Mouse (Mus musculus): Measurements from ENCODE around the gene Gm10447. TPM values are rescaled to one million over a fixed set of nuclear protein-coding genes. Genes with fewer than 3 reads are reported as not detected.
"Not testable (repeated sequence)": the region's sequence is repeated elsewhere in the genome, so short reads cannot be mapped to it uniquely, and the experiment has no call there.

Gene Gm10447
- polyA plus RNA-seq, 1 experiment from 2014 or later, result not detected

DNA sequence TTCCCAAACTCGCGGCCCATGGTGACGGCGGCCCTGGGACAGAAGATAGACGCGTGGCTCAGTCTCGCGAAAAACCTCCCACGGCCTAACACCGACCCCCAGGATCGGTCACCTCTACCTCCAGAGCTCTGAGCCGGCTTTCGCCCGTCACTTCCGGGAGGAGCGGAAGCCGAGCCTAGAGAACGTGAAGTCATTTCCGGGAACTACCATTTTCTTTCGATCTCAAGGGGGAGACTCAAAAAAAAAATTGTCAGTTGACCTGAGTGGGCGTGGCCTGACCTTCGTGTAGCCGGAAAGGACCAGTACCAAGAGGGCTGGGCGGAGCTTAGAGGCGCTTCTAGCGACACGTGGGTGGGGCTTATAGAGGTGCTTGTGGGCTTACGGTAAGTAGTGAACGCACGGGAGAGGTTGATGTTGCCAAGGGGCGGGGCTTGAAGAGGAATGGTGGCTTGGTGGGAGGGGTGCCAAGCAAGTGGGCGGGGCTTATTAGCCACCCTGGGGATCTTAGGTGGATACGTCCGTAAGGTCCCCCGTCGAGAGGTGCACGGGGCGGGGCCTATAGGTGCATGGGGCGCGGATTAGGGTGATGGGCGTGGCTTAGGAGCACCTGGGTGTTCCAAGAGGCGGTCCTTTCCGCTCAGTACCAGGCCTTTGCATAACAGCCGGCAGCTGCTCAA lies 26.1 kb downstream of the Gm10447 start, which contains the start of the genes Uqcrq and Gdf9:
Gene Uqcrq, minus strand, starts transcription at position 162 of the 677 bp plus-strand sequence.
Gene Gdf9, plus strand, starts transcription at position 354 of the 677 bp plus-strand sequence.
- WGBS, result 0% methylated on average over 44 of the region's 44 CpGs
- peaks cover 8% of the 10 kb centered on the region; the same call in 1 of the 2 replicates for H3K36me3 ChIP-seq (ENCODE audit: insufficient read depth, low read length)
- peak; percentile 95 for ATAC-seq (ENCODE audit: low FRiP score, low TSS enrichment)

GRCm38 (mm10) chr11:53430300-53430669 lies 26.6 kb downstream of the Gm10447 start:
- Histone ChIP-seq H3K9ac (replicated peaks; ENCODE audit: low read length) (peak overlapping the region; percentile 88), H3K4me1 (ENCODE audit: insufficient read depth, low read length) (peaks cover 8% of the 10 kb centered on the region), H3K36me3 (ENCODE audit: insufficient read depth, low read length) (peaks cover 8% of the 10 kb centered on the region; the same call in 1 of the 2 replicates), H3K27ac (ENCODE audit: low read length) (peak overlapping the region; percentile 56), H3K4me3 (ENCODE audit: low read length) (peak overlapping the region; percentile 92), H3K27me3 (ENCODE audit: insufficient read depth, low read length) (no peaks in the 10 kb centered on the region), H3K4me2 (replicated peaks; ENCODE audit: low read depth, low read length) (peak overlapping the region; percentile 85), H3K9me3 (ENCODE audit: low read length) (no peaks in the 10 kb centered on the region)
- ATAC-seq (ENCODE audit: low FRiP score, low TSS enrichment), result no peak
- WGBS, result under 1% methylated on average over 34 of the region's 34 CpGs

More for the DNA sequence above, 26.1 kb downstream of the Gm10447 start, which contains the start of the genes Uqcrq and Gdf9:
- Histone ChIP-seq H3K27me3 (ENCODE audit: insufficient read depth, low read length) (no peaks in the 10 kb centered on the region), H3K9ac (replicated peaks; ENCODE audit: low read length) (peak within 1 kb of the TSS; percentile 88), H3K9me3 (ENCODE audit: low read length) (no peaks in the 10 kb centered on the region), H3K4me3 (ENCODE audit: low read length) (peak within 1 kb of the TSS; percentile 92), H3K4me2 (replicated peaks; ENCODE audit: low read depth, low read length) (peak within 1 kb of the TSS; percentile 85), H3K27ac (ENCODE audit: low read length) (peak within 1 kb of the TSS; percentile 56), H3K4me1 (ENCODE audit: insufficient read depth, low read length) (peaks cover 8% of the 10 kb centered on the region)

GRCm38 (mm10) chr11:53429182-53429581 lies 27.7 kb downstream of the Gm10447 start:
- H3K4me2 ChIP-seq (replicated peaks; ENCODE audit: low read depth, low read length), result peak overlapping the region; percentile 85
- no peak overlapping the region for H3K27ac ChIP-seq (ENCODE audit: low read length)
- H3K9ac ChIP-seq (replicated peaks; ENCODE audit: low read length), result peak overlapping the region; percentile 88; the same call in 1 of the 2 replicates
- peak overlapping the region; percentile 92; the same call in 1 of the 2 replicates for H3K4me3 ChIP-seq (ENCODE audit: low read length)
- peaks cover 8% of the 10 kb centered on the region for H3K4me1 ChIP-seq (ENCODE audit: insufficient read depth, low read length)
- no peaks in the 10 kb centered on the region for H3K9me3 ChIP-seq (ENCODE audit: low read length)
- H3K27me3 ChIP-seq (ENCODE audit: insufficient read depth, low read length), result no peaks in the 10 kb centered on the region
- peaks cover 8% of the 10 kb centered on the region; the same call in 1 of the 2 replicates for H3K36me3 ChIP-seq (ENCODE audit: insufficient read depth, low read length)
- ATAC-seq (ENCODE audit: low FRiP score, low TSS enrichment), result no peak

DNA sequence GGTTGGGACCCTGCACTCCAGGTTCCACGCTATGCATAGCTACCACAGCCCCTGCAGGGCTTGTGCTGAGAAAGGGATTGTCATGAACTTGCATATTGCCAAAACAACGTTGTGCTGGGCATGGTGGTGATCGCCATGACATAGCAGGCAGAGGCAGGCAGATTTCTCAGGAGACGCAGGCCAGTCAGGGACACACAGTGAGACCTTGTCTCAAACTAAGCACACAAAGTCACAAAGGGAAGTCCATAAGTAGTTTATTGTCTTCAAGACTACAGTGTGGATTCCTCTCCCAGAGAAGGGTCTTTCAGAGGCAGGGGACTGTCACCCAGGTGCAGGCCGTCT lies 28.2 kb downstream of the Gm10447 start:
- peaks cover 8% of the 10 kb centered on the region for H3K4me1 ChIP-seq (ENCODE audit: insufficient read depth, low read length)

GRCm38 (mm10) chr11:53427993-53428715 lies 28.8 kb downstream of the Gm10447 start:
- Histone ChIP-seq H3K4me1 (ENCODE audit: insufficient read depth, low read length) (peaks cover 8% of the 10 kb centered on the region), H3K36me3 (ENCODE audit: insufficient read depth, low read length) (peaks cover 8% of the 10 kb centered on the region; the same call in 1 of the 2 replicates), H3K9ac (replicated peaks; ENCODE audit: low read length) (no peak overlapping the region), H3K27ac (ENCODE audit: low read length) (no peak overlapping the region), H3K9me3 (ENCODE audit: low read length) (no peaks in the 10 kb centered on the region), H3K4me2 (replicated peaks; ENCODE audit: low read depth, low read length) (no peak overlapping the region), H3K4me3 (ENCODE audit: low read length) (no peak overlapping the region), H3K27me3 (ENCODE audit: insufficient read depth, low read length) (no peaks in the 10 kb centered on the region)
- no peak for ATAC-seq (ENCODE audit: low FRiP score, low TSS enrichment)
- WGBS, result 90% methylated on average over 3 of the region's 3 CpGs

More for the DNA sequence above, 28.2 kb downstream of the Gm10447 start:
- H3K27ac ChIP-seq (ENCODE audit: low read length), result no peak overlapping the region
- H3K27me3 ChIP-seq (ENCODE audit: insufficient read depth, low read length), result no peaks in the 10 kb centered on the region
- H3K4me3 ChIP-seq (ENCODE audit: low read length), result no peak overlapping the region
- no peak overlapping the region for H3K4me2 ChIP-seq (replicated peaks; ENCODE audit: low read depth, low read length)
- no peak for ATAC-seq (ENCODE audit: low FRiP score, low TSS enrichment)
- WGBS, result 96% methylated on average over 5 of the region's 5 CpGs
- H3K9me3 ChIP-seq (ENCODE audit: low read length), result no peaks in the 10 kb centered on the region
- peaks cover 8% of the 10 kb centered on the region; the same call in 1 of the 2 replicates for H3K36me3 ChIP-seq (ENCODE audit: insufficient read depth, low read length)
- H3K9ac ChIP-seq (replicated peaks; ENCODE audit: low read length), result no peak overlapping the region

DNA sequence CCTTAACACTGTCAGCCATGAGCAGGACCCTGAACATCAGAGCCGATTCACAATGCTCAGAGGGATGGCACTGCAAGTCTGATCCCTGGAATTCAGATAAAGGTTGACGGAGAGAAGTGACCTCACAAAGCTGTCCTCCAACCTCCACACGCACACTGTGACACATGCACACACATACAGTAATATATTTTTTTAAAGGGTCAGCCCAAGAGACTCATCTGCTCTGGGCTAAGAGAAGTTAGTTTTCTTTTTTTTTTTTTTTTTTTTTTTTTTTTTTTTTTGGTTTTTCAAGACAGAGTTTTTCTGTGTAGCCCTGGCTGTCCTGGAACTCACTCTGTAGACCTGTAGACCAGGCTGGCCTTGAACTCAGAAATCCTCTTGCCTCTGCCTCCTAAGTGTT lies 30.0 kb downstream of the Gm10447 start:
- not testable (repeated sequence) for H3K9me3 ChIP-seq (ENCODE audit: low read length); H3K4me3 ChIP-seq (ENCODE audit: low read length); H3K9ac ChIP-seq (replicated peaks; ENCODE audit: low read length); H3K4me2 ChIP-seq (replicated peaks; ENCODE audit: low read depth, low read length); H3K4me1 ChIP-seq (ENCODE audit: insufficient read depth, low read length); H3K27me3 ChIP-seq (ENCODE audit: insufficient read depth, low read length); ATAC-seq (ENCODE audit: low FRiP score, low TSS enrichment); H3K27ac ChIP-seq (ENCODE audit: low read length); H3K36me3 ChIP-seq (ENCODE audit: insufficient read depth, low read length)
- 83% methylated on average over 3 of the region's 3 CpGs for WGBS

DNA sequence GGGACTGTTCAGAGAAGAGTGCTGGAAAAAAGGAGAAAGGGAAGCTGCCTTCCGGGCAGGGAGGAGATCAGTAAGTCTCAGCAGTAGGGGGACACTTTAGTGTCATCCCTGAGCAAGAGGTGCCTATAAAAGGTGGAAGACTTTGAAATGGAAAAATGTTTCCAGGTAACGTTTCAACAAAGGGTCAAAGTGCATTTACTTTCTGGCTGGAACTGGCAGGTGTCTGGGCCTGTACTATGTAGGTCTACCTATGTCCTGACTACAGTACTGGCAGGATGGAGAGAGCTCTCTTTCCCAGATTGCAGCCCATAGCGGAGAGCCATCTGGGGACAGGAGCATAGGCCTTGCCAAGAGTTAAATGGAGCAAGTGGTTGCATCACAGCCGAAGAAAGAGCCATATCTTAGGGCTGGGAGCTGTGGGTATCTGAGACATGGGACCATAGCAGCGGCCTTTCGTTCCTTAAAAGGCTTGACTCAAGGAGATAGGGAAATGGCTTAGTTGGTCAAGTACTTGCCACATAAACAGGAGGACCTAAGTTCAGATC lies 31.1 kb downstream of the Gm10447 start:
- H3K27me3 ChIP-seq (ENCODE audit: insufficient read depth, low read length), result no peaks in the 10 kb centered on the region
- peaks cover 8% of the 10 kb centered on the region for H3K4me1 ChIP-seq (ENCODE audit: insufficient read depth, low read length)
- H3K9ac ChIP-seq (replicated peaks; ENCODE audit: low read length), result no peak overlapping the region
- WGBS, result 82% methylated on average over 6 of the region's 6 CpGs
- no peak overlapping the region for H3K4me2 ChIP-seq (replicated peaks; ENCODE audit: low read depth, low read length)
- H3K36me3 ChIP-seq (ENCODE audit: insufficient read depth, low read length), result peaks cover 8% of the 10 kb centered on the region; the same call in 1 of the 2 replicates
- no peaks in the 10 kb centered on the region for H3K9me3 ChIP-seq (ENCODE audit: low read length)
- no peak overlapping the region for H3K4me3 ChIP-seq (ENCODE audit: low read length)
- ATAC-seq (ENCODE audit: low FRiP score, low TSS enrichment), result no peak
- no peak overlapping the region for H3K27ac ChIP-seq (ENCODE audit: low read length)

DNA sequence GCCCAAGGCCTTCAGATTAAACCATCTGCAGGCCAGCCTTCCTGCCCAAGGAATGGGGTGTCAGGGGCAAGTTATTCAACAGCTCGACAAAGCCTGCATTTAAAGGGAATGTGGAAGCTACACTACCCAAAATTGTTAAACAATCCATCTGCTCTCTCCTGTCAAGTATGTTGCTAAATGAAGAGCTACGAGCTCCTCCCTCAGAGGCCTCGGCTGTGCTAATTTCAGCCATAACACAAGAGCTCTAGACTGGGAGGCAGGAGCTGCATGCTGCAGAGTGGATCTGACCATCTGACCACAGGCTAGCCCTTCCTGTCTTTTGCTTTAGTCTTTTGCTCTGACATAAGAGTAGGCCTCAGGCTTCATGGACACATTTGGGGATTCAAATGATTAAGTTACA lies 31.7 kb downstream of the Gm10447 start:
- peaks cover 8% of the 10 kb centered on the region for H3K4me1 ChIP-seq (ENCODE audit: insufficient read depth, low read length)
- ATAC-seq (ENCODE audit: low FRiP score, low TSS enrichment), result no peak
- no peaks in the 10 kb centered on the region for H3K27me3 ChIP-seq (ENCODE audit: insufficient read depth, low read length)
- H3K9ac ChIP-seq (replicated peaks; ENCODE audit: low read length), result no peak overlapping the region
- no peak overlapping the region for H3K4me3 ChIP-seq (ENCODE audit: low read length)
- no peak overlapping the region for H3K27ac ChIP-seq (ENCODE audit: low read length)
- WGBS, result 57% methylated on average over 3 of the region's 3 CpGs
- peaks cover 8% of the 10 kb centered on the region; the same call in 1 of the 2 replicates for H3K36me3 ChIP-seq (ENCODE audit: insufficient read depth, low read length)
- H3K9me3 ChIP-seq (ENCODE audit: low read length), result no peaks in the 10 kb centered on the region
- H3K4me2 ChIP-seq (replicated peaks; ENCODE audit: low read depth, low read length), result no peak overlapping the region

DNA sequence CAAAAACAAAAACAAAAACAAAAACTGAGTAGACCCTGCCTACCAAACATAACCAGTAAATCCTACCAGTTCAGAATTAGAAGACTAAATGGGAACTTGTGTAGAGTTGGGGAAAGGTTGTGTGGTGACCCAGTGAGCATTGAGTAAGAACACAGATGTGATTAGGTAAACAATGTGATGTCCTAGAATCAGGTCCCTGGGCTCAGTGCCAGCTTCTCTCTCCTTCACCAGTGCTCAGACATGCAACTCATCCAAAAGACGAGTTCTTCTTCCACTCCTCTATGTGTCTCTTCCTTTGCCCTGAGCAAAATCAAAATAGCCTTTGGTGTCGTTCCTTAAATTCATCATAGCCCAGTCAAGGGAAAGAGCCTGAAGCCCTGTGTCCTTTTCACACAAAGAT lies 32.1 kb downstream of the Gm10447 start:
- no peaks in the 10 kb centered on the region for H3K27me3 ChIP-seq (ENCODE audit: insufficient read depth, low read length)
- peaks cover 11% of the 10 kb centered on the region; the same call in 1 of the 2 replicates for H3K36me3 ChIP-seq (ENCODE audit: insufficient read depth, low read length)
- no peak overlapping the region for H3K4me3 ChIP-seq (ENCODE audit: low read length)
- ATAC-seq (ENCODE audit: low FRiP score, low TSS enrichment), result no peak
- peaks cover 7% of the 10 kb centered on the region for H3K4me1 ChIP-seq (ENCODE audit: insufficient read depth, low read length)
- 67% methylated on average over 2 of the region's 2 CpGs for WGBS
- no peak overlapping the region for H3K27ac ChIP-seq (ENCODE audit: low read length)
- H3K9ac ChIP-seq (replicated peaks; ENCODE audit: low read length), result no peak overlapping the region
- no peaks in the 10 kb centered on the region for H3K9me3 ChIP-seq (ENCODE audit: low read length)
- no peak overlapping the region for H3K4me2 ChIP-seq (replicated peaks; ENCODE audit: low read depth, low read length)

Measured in kidney, embryonic 16.5 days (tissue).